Mouse (Mus musculus) embryonic facial prominence, embryonic 14.5 days (tissue): Measurements from ENCODE around the gene Wdr90. TPM values are rescaled to one million over a fixed set of nuclear protein-coding genes. Genes with fewer than 3 reads are reported as not detected.

Experiments
- ATAC-seq: fragments of 200-750 bp; cut with Nextera tagmentation; 2 replicates; pipeline ENCODE4 v1.8.0; 2017; ENCODE audit warnings: low read depth, moderate number of reproducible peaks, moderate TSS enrichment
- DNase-seq: peaks from one replicate; pipeline ENCODE4 v3.0.0-alpha.2; 2015; ENCODE audit warnings: low spot score
- H3K27ac ChIP-seq: fragments of 300-500 bp; sonication (generic); replicated peaks from 2 replicates; pipeline ENCODE4 v1.5.1; 2014; ENCODE audit warnings: low read depth, mild to moderate bottlenecking, low read length, moderate library complexity
- H3K27me3 ChIP-seq: fragments of 300-500 bp; sonication (generic); replicated peaks from 2 replicates; pipeline ENCODE4 v1.6.1; 2014; ENCODE audit warnings: low read length; ENCODE audit not compliant: control insufficient read depth, insufficient read depth
- H3K36me3 ChIP-seq: fragments of 300-500 bp; sonication (generic); 2 replicates; pipeline ENCODE4 v1.6.1; 2014; ENCODE audit warnings: low read length, mixed read lengths; ENCODE audit not compliant: control insufficient read depth, insufficient read depth
- H3K4me1 ChIP-seq: fragments of 300-500 bp; sonication (generic); 2 replicates; pipeline ENCODE4 v1.6.1; 2014; ENCODE audit warnings: antibody characterized with exemption, low read length; ENCODE audit not compliant: control insufficient read depth, insufficient read depth
- H3K4me2 ChIP-seq: fragments of 300-500 bp; sonication (generic); 2 replicates; pipeline ENCODE4 v1.6.1; 2014; ENCODE audit warnings: low read depth, mild to moderate bottlenecking, low read length, moderate library complexity, mixed read lengths
- H3K4me3 ChIP-seq: fragments of 300-500 bp; sonication (generic); 2 replicates; pipeline ENCODE4 v1.5.1; 2014; ENCODE audit warnings: low read depth, mild to moderate bottlenecking, low read length
- H3K9ac ChIP-seq: fragments of 300-500 bp; sonication (generic); 2 replicates; pipeline ENCODE4 v1.6.1; 2014; ENCODE audit warnings: low read depth, mild to moderate bottlenecking, low read length, moderate library complexity, mixed read lengths
- H3K9me3 ChIP-seq: fragments of 300-500 bp; sonication (generic); 2 replicates; pipeline ENCODE4 v1.6.1; 2016; ENCODE audit warnings: low read length; ENCODE audit not compliant: control insufficient read depth
- WGBS: fragments of 180-500 bp; shearing (Covaris S2); extraction: QIAGEN DNeasy Blood & Tissue Kit; methylation state at CpG from one replicate; pipeline ENCODE4 v1.1.7; 2014; 5-methylcytosine and 5-hydroxymethylcytosine counted together
- polyA plus RNA-seq: library from polyadenylated mRNA; unstranded; fragments of >200 nt; fragmentation: Nextera tagmentation; extraction: Ambion mirVana; gene quantifications from 2 replicates; pipeline ENCODE4 v1.2.1, GENCODE M21; 2014

Wdr90 gene
- polyA plus RNA-seq, 1 experiment from 2014 or later: 17.6 TPM

DNA sequence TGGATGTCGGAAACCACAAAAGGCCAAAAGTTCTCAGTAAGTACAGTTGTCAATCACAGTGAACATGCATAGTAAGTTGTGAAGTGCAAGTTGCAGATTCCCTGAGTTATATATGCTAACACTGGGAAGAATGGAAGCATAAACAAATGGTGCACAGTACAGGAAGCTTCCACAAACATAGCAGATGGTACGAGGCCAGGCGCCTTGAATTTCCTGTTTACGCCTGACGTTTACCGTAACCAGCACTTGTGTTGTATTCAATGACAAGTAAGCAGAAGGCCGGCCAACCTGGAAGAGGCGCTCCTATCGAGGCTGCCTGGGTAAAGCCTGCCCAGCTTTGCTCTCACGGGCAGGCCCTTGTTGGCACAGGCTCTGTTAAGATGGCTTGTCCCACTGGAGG is 26.2 kb upstream of the Wdr90 start:
- H3K27ac ChIP-seq: no peak overlapping the region
- no peak overlapping the region for H3K4me3 ChIP-seq
- H3K9me3 ChIP-seq: no peaks in the 10 kb centered on the region
- no peak for DNase-seq
- H3K4me2 ChIP-seq: no peak overlapping the region
- H3K4me1 ChIP-seq: no peaks in the 10 kb centered on the region
- WGBS: 82% methylated on average over 10 of the region's 10 CpGs
- peaks cover 58% of the 10 kb centered on the region for H3K36me3 ChIP-seq
- H3K9ac ChIP-seq: no peak overlapping the region
- ATAC-seq: no peak
- no peaks in the 10 kb centered on the region for H3K27me3 ChIP-seq

DNA sequence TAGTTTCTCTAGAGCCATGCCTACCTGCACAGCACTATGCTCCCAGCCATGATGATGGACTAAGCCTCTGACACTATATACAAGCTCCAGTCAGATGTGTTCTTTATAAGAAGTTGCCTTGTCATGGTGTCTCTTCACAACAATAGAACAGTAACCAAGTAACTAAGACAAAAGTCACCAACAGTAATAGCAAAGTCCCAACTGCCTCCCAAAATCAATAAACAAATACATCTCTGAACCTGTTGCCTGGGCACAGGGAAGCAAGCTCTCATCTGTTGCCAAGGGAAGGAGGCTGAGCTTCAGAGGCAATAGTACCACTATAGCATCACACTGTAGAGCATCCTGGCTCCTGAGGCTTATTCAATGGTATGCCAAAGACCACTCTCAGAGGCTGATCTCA is 25.5 kb upstream of the Wdr90 start:
- no peak for DNase-seq
- no peaks in the 10 kb centered on the region for H3K27me3 ChIP-seq
- peaks cover 65% of the 10 kb centered on the region for H3K36me3 ChIP-seq
- H3K4me3 ChIP-seq: no peak overlapping the region
- H3K9me3 ChIP-seq: no peaks in the 10 kb centered on the region
- H3K27ac ChIP-seq: no peak overlapping the region
- no peak overlapping the region for H3K9ac ChIP-seq
- no peaks in the 10 kb centered on the region for H3K4me1 ChIP-seq
- ATAC-seq: no peak
- no peak overlapping the region for H3K4me2 ChIP-seq

DNA sequence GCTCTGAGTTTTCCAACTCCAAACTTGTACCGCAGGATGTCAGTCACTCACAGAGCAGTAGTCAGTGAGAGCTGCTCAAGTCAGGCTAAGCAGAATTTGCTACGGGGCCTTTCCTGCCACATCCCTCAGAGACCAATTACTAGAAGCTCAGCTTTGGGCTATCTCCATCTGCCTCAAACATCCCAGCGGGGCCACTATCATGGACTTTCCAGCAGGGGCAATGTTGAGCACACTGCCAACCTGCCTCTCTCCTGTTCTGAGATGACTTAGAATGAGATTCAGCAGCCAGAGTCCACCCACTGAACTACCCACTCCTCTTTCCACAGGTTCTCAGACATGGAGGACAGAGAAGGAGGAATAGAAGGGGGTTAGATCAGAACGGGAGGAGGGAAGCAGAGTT is 24.3 kb upstream of the Wdr90 start:
- Histone ChIP-seq H3K4me3 (no peak overlapping the region), H3K36me3 (peaks cover 68% of the 10 kb centered on the region), H3K9ac (no peak overlapping the region), H3K4me2 (no peak overlapping the region), H3K27me3 (no peaks in the 10 kb centered on the region), H3K9me3 (no peaks in the 10 kb centered on the region), H3K27ac (no peak overlapping the region), H3K4me1 (no peaks in the 10 kb centered on the region)
- 0 out of 2 replicates have a peak, but pooled peaks have one; percentile 23 for ATAC-seq
- WGBS: 34% methylated on average over 4 of the region's 4 CpGs
- DNase-seq: no peak

DNA sequence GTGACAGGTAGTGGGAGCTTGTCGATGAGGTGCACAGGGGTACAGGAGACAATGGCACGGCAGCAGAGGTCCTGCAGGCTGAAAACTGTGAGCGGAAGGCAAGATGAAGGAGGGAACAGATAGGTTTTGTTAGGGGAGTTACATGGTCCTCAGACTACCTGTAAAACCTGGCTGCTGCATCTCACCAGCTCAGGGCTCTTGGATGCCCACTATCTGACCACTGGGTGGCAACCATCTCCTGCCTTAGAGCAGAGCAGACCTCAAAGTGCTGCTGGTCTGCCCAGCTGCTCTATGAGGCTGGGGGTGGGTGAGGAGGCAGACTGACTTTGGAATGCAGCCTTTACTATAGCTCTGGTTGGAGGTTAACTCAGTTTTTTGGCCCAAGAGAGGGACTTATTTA is 22.5 kb upstream of the Wdr90 start:
- Histone ChIP-seq H3K9me3 (no peaks in the 10 kb centered on the region), H3K4me1 (no peaks in the 10 kb centered on the region), H3K4me3 (no peak overlapping the region), H3K36me3 (peaks cover 56% of the 10 kb centered on the region), H3K27me3 (no peaks in the 10 kb centered on the region), H3K27ac (no peak overlapping the region), H3K9ac (no peak overlapping the region), H3K4me2 (no peak overlapping the region)
- DNase-seq (no peak), ATAC-seq (no peak)
- WGBS: 92% methylated on average over 3 of the region's 3 CpGs

DNA sequence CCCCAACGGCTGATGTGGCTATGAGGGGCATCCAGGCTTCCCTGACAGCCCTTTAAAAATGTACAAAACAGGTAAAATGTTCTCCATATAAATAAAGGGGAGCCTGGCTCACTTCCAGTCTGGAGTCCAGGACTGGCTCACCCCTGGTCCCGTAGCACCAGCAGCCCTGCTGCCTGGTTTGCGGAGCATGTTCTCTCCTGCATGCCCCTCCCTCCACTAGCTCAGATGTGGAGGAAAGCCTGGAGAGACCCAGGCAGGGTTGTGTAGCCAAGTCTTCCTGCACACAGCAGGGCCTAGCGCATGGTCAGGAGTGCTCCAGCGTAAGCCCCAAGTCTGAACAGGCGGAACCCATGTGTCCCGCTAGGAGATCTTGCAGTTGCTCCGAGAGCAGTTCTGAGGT is 22.0 kb upstream of the Wdr90 start:
- no peak overlapping the region for H3K4me2 ChIP-seq
- ATAC-seq (no peak), DNase-seq (no peak)
- no peaks in the 10 kb centered on the region for H3K4me1 ChIP-seq
- H3K9me3 ChIP-seq: no peaks in the 10 kb centered on the region
- H3K27me3 ChIP-seq: no peaks in the 10 kb centered on the region
- H3K4me3 ChIP-seq: no peak overlapping the region
- peaks cover 56% of the 10 kb centered on the region for H3K36me3 ChIP-seq
- no peak overlapping the region for H3K27ac ChIP-seq
- WGBS: 85% methylated on average over 8 of the region's 8 CpGs
- H3K9ac ChIP-seq: no peak overlapping the region

DNA sequence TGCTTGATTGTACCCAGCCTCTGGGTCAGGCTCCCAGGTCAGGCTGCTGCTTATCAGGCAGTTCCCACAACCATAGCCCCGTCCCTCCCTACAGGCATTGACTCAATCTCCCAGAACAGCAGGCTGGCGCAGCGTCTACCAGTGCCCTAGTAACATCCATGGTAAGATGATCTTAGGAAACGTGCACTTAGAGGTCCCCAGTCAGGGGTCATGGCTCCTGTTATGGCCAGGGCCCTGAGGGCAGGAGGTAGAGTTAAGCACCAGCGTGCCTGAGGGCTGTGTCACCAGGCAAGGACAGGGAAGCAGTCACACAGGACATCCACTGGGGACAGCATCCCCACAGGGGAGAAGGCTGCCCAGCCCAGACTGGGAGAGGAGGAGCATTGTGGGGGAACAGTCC is 21.0 kb upstream of the Wdr90 start:
- Histone ChIP-seq H3K4me1 (no peaks in the 10 kb centered on the region), H3K27me3 (no peaks in the 10 kb centered on the region), H3K9ac (no peak overlapping the region), H3K4me3 (no peak overlapping the region), H3K9me3 (no peaks in the 10 kb centered on the region), H3K4me2 (no peak overlapping the region), H3K27ac (no peak overlapping the region), H3K36me3 (peaks cover 51% of the 10 kb centered on the region)
- DNase-seq (no peak), ATAC-seq (no peak)
- 25% methylated on average over 5 of the region's 5 CpGs for WGBS

DNA sequence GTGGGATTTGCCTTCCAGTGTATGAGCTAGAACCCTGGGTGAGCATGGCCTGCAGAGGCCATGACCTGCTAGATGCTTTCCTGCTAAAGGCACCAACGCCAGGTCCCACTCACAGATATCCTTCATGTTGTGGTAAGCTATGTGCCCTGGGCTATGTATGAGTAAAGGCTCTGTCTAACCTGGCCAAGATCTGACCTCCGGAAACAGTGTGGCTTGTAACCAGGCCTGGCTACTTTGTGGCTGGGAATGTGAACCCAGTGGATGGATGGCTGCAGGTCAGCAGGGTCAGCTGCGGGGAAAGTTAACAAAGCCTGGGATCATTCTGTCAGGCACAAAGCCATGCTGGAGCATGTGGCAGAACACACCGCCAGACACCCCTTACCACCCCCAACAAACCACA is 20.4 kb upstream of the Wdr90 start:
- WGBS: 35% methylated on average over 4 of the region's 4 CpGs
- peaks cover 49% of the 10 kb centered on the region for H3K36me3 ChIP-seq
- no peak overlapping the region for H3K4me3 ChIP-seq
- no peak for DNase-seq
- no peak for ATAC-seq
- H3K4me1 ChIP-seq: no peaks in the 10 kb centered on the region; the same call in 1 of the 2 replicates
- no peak overlapping the region for H3K9ac ChIP-seq
- no peaks in the 10 kb centered on the region for H3K9me3 ChIP-seq
- H3K4me2 ChIP-seq: no peak overlapping the region
- H3K27me3 ChIP-seq: no peaks in the 10 kb centered on the region
- no peak overlapping the region for H3K27ac ChIP-seq

DNA sequence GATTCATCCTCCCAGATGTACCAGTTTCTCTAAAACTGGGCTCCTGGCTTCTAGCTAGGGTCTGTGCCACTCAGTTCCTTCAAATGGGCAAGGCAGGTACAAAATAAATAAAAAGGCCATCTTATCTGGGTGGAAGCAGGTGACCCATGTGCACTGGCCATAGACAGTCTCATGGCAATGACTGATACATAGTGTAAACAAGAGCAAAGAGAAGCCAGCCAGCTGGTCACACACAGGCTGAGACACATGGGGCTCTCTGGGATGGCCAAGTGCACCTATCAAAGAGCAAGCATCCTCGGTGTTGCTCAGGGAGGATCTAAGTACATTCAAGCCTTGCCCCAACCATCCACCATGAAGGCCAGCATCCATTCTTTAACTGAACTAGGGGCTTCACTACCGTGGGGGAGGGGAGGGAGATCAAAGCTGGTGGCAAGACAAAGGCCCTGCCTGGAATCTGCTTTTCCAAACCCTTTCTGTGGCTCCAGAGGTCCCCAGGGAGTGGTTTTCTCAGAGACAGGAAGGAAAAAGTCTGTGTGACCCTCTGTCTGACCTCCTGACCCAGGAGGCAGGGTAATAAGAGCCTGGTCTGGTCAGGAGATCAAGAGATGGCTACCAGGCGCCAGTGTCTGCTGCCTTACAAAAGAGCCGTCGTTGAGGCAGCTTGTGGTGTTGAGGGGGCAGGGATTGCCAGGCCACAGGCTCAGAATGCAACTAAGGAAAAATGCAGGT is 19.8 kb upstream of the Wdr90 start:
- ATAC-seq: no peak
- Histone ChIP-seq H3K36me3 (peaks cover 49% of the 10 kb centered on the region), H3K4me2 (no peak overlapping the region), H3K4me1 (peaks cover 5% of the 10 kb centered on the region; the same call in 1 of the 2 replicates), H3K9me3 (no peaks in the 10 kb centered on the region), H3K9ac (no peak overlapping the region), H3K4me3 (no peak overlapping the region), H3K27ac (no peak overlapping the region), H3K27me3 (no peaks in the 10 kb centered on the region)
- 2% methylated on average over 5 of the region's 5 CpGs for WGBS
- DNase-seq: no peak

DNA sequence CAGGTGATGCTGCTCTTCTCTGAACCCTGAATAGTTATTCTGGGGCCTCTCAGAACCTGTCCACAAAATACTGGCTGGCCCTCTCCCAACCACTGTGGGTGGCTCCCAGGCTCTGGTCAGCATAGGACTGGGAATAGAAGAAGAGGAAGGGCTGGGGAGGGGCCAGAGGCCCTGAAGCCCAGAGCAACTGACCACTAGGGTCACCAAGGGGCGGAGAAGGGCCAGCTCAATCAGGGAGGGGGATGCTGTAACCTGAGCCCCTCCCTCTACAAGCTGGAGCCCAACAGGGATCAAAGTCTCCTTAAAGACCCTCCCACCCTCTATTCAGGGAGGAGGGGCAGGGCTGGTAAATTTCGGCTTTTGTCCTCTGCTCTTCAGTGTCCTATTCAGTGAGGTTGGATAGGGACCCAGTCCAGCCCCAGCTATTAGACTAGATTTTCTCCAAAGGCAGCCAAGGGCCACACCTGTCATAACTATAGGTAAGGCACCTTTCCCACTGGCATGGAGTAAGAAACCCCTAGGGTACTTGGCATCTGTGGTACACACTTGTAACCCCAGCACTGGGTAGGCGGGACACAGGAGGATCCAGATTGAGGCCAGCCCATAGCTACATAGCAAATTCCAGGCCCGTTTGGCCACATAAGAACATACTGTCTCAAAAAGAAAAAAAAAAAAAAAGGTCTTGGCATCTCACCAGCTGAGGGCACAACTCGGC is 19.1 kb upstream of the Wdr90 start, which contains the start of gene Wfikkn1:
Gene Wfikkn1, minus strand, starts transcription at position 663 of the 715 bp plus-strand sequence.
- H3K27me3 ChIP-seq: no peaks in the 10 kb centered on the region
- H3K27ac ChIP-seq: no peak within 1 kb of the TSS
- H3K9ac ChIP-seq: no peak within 1 kb of the TSS
- ATAC-seq (no peak), DNase-seq (no peak)
- WGBS: 33% methylated on average over 5 of the region's 5 CpGs
- H3K4me3 ChIP-seq: no peak within 1 kb of the TSS
- H3K9me3 ChIP-seq: no peaks in the 10 kb centered on the region
- peaks cover 7% of the 10 kb centered on the region; the same call in 1 of the 2 replicates for H3K4me1 ChIP-seq
- H3K36me3 ChIP-seq: peaks cover 49% of the 10 kb centered on the region
- no peak within 1 kb of the TSS for H3K4me2 ChIP-seq
